In genomic region chr19:3997231-3997630, GRCm38 (mm10) we compare ENCODE assay signal across 31 mouse cellular contexts. TPM values are rescaled to one million over a fixed set of nuclear protein-coding genes. Genes with fewer than 3 reads are reported as not detected.
"Had no signal": no experiment of that assay in that cellular context is flagged by ENCODE, and none has a peak within 500 bp of the region (broad histone marks: within the 10 kb centered on the region; RNA-seq: fewer than 3 reads in every experiment).

No protein-coding gene starts in this region.

- H3K9ac ChIP-seq: forebrain, postnatal 0 days; heart, embryonic 12.5 days; heart, embryonic 15.5 days; hindbrain, embryonic 13.5 days; hindbrain, embryonic 15.5 days; limb, embryonic 13.5 days; limb, embryonic 15.5 days; liver, embryonic 12.5 days; liver, embryonic 14.5 days had no signal

- DNase-seq: forebrain, postnatal 0 days; gastrocnemius, postnatal 14 days; gastrocnemius, postnatal 36 days; heart, adult 2 months; heart, postnatal 14 days; heart, postnatal 36 days; layer of hippocampus, adult 9-11 months; layer of hippocampus, postnatal 36 days; left cerebral cortex, postnatal 4 days had no signal

- H3K4me2 ChIP-seq: heart, embryonic 12.5 days; heart, embryonic 15.5 days; hindbrain, embryonic 13.5 days; hindbrain, embryonic 15.5 days; limb, embryonic 13.5 days; limb, embryonic 15.5 days; liver, embryonic 12.5 days had no signal

- H3K9me3 ChIP-seq: heart, embryonic 12.5 days; heart, embryonic 15.5 days; hindbrain, embryonic 13.5 days; hindbrain, embryonic 15.5 days; limb, embryonic 13.5 days; limb, embryonic 15.5 days; liver, embryonic 12.5 days had no signal

- H3K27ac ChIP-seq: heart, adult 2 months; heart, embryonic 15.5 days; hindbrain, embryonic 13.5 days; hindbrain, embryonic 15.5 days; hindbrain, postnatal 0 days; limb, embryonic 13.5 days; limb, embryonic 15.5 days; liver, embryonic 12.5 days; liver, embryonic 14.5 days had no signal

- H3K27me3 ChIP-seq: hindbrain, embryonic 13.5 days; hindbrain, embryonic 15.5 days; limb, embryonic 13.5 days; limb, embryonic 15.5 days had no signal

- H3K36me3 ChIP-seq: heart, embryonic 12.5 days; heart, embryonic 15.5 days; hindbrain, embryonic 13.5 days; hindbrain, embryonic 15.5 days; limb, embryonic 13.5 days; limb, embryonic 15.5 days; liver, embryonic 12.5 days had no signal

- H3K4me3 ChIP-seq: heart, adult 2 months; heart, embryonic 12.5 days; heart, embryonic 15.5 days; hindbrain, embryonic 13.5 days; hindbrain, embryonic 15.5 days; limb, embryonic 13.5 days; limb, embryonic 15.5 days; liver, embryonic 12.5 days had no signal

- ATAC-seq: forebrain, postnatal 0 days; hindbrain, postnatal 0 days; liver, embryonic 12.5 days had no signal

RNA-seq across cellular contexts. Expression of gene Tbx10, which starts 4.7 kb away (rescaled TPM):
- total RNA-seq: forebrain, postnatal 0 days; gastrocnemius, adult 18-20 months; gastrocnemius, postnatal 14 days; gastrocnemius, postnatal 36 days; heart, adult 2 months; heart, postnatal 14 days; heart, postnatal 36 days; hematopoietic stem cell, adult 5-6 weeks; hindbrain, postnatal 0 days; layer of hippocampus, adult 18-20 months; layer of hippocampus, adult 8-10 months; layer of hippocampus, postnatal 14 days; layer of hippocampus, postnatal 36 days; left cerebral cortex, adult 18-20 months; left cerebral cortex, adult 8-10 months; left cerebral cortex, postnatal 10 days; left cerebral cortex, postnatal 25 days; left cerebral cortex, postnatal 4 days; liver, adult 2 months had no signal
- polyA plus RNA-seq: forebrain, postnatal 0 days; gonadal fat pad, adult 2 months; heart, embryonic 12.5 days; heart, embryonic 15.5 days; heart, postnatal 0 days; large intestine, adult 2 months; limb, embryonic 13.5 days; limb, embryonic 15.5 days; liver, adult 2 months had no signal
